Mouse (Mus musculus): Measurements from ENCODE around the gene Cyp11a1.

DNA sequence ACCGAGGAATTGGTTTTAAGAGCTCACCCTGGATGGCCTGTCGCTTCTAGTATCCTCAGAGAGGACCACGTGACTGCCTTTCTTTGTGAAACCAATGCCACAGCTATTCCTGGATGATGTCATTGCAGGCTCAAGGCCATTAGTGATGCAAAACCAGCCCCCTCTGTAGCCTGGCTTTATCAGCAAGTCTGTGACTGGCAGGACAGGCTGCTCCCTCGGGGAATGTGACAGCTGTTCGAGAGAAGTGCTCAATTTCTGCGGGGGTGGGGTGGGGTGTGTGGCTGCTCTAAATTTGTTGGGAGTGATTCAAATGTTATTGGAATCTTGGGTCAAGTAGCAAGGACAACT is 2.8 kb downstream of the Cyp11a1 start:
- TF ChIP-seq CTCF (IDR thresholded peaks at IDR 0.05; ENCODE audit: control insufficient read depth, insufficient read depth, insufficient replicate concordance, low read depth, low read length) (no peak), POLR2A (IDR thresholded peaks at IDR 0.05; ENCODE audit: control insufficient read depth, low read depth, low read length) (no peak)
